Mouse (Mus musculus) c-Kit-negative CD71-positive TER-119-positive erythroid progenitor cells, embryonic 14.5 days (primary cell): Measurements from ENCODE around the gene Spsb4.

ENCODE experiments used
- DNase-seq: peaks from one replicate; pipeline ENCODE4 v3.0.0-alpha.2; 2013; ENCODE audit warnings: low read depth, low spot score

Gene Spsb4

GRCm38 (mm10) chr9:96904360-96905355 is 114.0 kb downstream of the Spsb4 start:
- no peak for DNase-seq

- DNase-seq: no peak
Observed at GRCm38 (mm10) chr9:96899717-96900116, 118.9 kb downstream of the Spsb4 start.

GRCm38 (mm10) chr9:96899004-96899403 is 119.6 kb downstream of the Spsb4 start:
- no peak for DNase-seq

GRCm38 (mm10) chr9:96896690-96897089 is 122.0 kb downstream of the Spsb4 start:
- no peak for DNase-seq

- no peak for DNase-seq
Observed at GRCm38 (mm10) chr9:96893582-96893981, 125.1 kb downstream of the Spsb4 start.
